Mouse (Mus musculus) MEL (cell line): ENCODE measurements around the gene Atp1a4. TPM values are rescaled to one million over a fixed set of nuclear protein-coding genes. Genes with fewer than 3 reads are reported as not detected.

Experiments
- DNase-seq: peaks from one replicate; pipeline ENCODE4 v3.0.0; 2011; ENCODE audit warnings: low read depth, low spot score
- H3K27ac ChIP-seq: 2 replicates; pipeline ENCODE4 v1.5.1; 2012; ENCODE audit warnings: low read depth, mild to moderate bottlenecking, control low read depth, low read length, moderate library complexity; ENCODE audit not compliant: control insufficient read depth
- H3K27me3 ChIP-seq, 2 experiments: fragments of 150-350 bp in 1 of 2; sonication (generic) in 1 of 2; 2 replicates each; pipeline ENCODE4 v1.6.1; 2012; ENCODE audit warnings: low read length in 2 of 2, mild to moderate bottlenecking in 2 of 2, improper control_type of control experiment in 1 of 2, moderate library complexity in 1 of 2; ENCODE audit not compliant: insufficient read depth in 2 of 2, control insufficient read depth in 1 of 2
- H3K36me3 ChIP-seq, 2 experiments: 2 replicates each; pipeline ENCODE4 v1.6.1; 2012 to 2014; ENCODE audit warnings: low read length in 2 of 2, improper control_type of control experiment in 1 of 2, inconsistent platforms in 1 of 2, mild to moderate bottlenecking in 1 of 2; ENCODE audit not compliant: insufficient read depth in 2 of 2, control insufficient read depth in 1 of 2
- H3K4me1 ChIP-seq, 2 experiments: fragments of 150-350 bp in 1 of 2; sonication (generic) in 1 of 2; 2 replicates each; pipeline ENCODE4 v1.6.1; 2012; ENCODE audit warnings: low read length in 2 of 2, improper control_type of control experiment in 1 of 2, mild to moderate bottlenecking in 1 of 2; ENCODE audit not compliant: insufficient read depth in 2 of 2, control insufficient read depth in 1 of 2
- H3K4me3 ChIP-seq, 2 experiments: fragments of 150-350 bp in 1 of 2; sonication (generic) in 1 of 2; 2 replicates each; pipeline ENCODE4 v1.5.1; 2012; ENCODE audit warnings: low read depth in 2 of 2, low read length in 2 of 2, mild to moderate bottlenecking in 2 of 2, moderate library complexity in 2 of 2, control low read depth in 1 of 2, improper control_type of control experiment in 1 of 2; ENCODE audit not compliant: control insufficient read depth in 1 of 2, insufficient read depth in 1 of 2
- H3K79me2 ChIP-seq: 2 replicates; pipeline ENCODE4 v1.6.1; 2012; ENCODE audit warnings: mild to moderate bottlenecking, low read length, moderate library complexity; ENCODE audit not compliant: control insufficient read depth, poor library complexity, insufficient read depth
- H3K9ac ChIP-seq: 2 replicates; pipeline ENCODE4 v1.6.1; 2012; ENCODE audit warnings: low read depth, mild to moderate bottlenecking, control low read depth, low read length, moderate library complexity; ENCODE audit not compliant: control insufficient read depth, poor library complexity, severe bottlenecking
- H3K9me3 ChIP-seq: fragments of 150-350 bp; sonication (generic); replicated peaks from 2 replicates; pipeline ENCODE4 v1.6.1; 2012; ENCODE audit warnings: mild to moderate bottlenecking, low read length, improper control_type of control experiment, moderate library complexity; ENCODE audit not compliant: insufficient read depth
- BHLHE40 ChIP-seq: IDR thresholded peaks from 2 replicates; pipeline ENCODE4 v1.6.1; 2012; ENCODE audit warnings: low read depth, mild to moderate bottlenecking, inconsistent platforms, low read length, improper control_type of control experiment, borderline replicate concordance
- CTCF ChIP-seq, 3 experiments: IDR thresholded peaks in 2 of 3; conservative IDR thresholded peaks in 1 of 3; 2 replicates each; pipeline ENCODE4 v1.5.1; 2011 to 2012; ENCODE audit warnings: low read length in 3 of 3, low read depth in 2 of 3, mild to moderate bottlenecking in 2 of 3, improper control_type of control experiment in 1 of 3, inconsistent platforms in 1 of 3, mixed read lengths in 1 of 3, moderate library complexity in 1 of 3; ENCODE audit not compliant: control insufficient read depth in 1 of 3, insufficient read depth in 1 of 3, poor library complexity in 1 of 3, severe bottlenecking in 1 of 3
- E2F4 ChIP-seq: IDR thresholded peaks from 2 replicates; pipeline ENCODE4 v1.6.1; 2011; ENCODE audit warnings: low read depth, low read length, improper control_type of control experiment, borderline replicate concordance
- EP300 ChIP-seq, 2 experiments: IDR thresholded peaks; 2 replicates each; pipeline ENCODE4 v1.6.1; 2011; ENCODE audit warnings: improper control_type of control experiment in 2 of 2, low read length in 2 of 2, low read depth in 1 of 2, mild to moderate bottlenecking in 1 of 2
- GABPA ChIP-seq: IDR thresholded peaks from 2 replicates; pipeline ENCODE4 v1.6.1; 2012; ENCODE audit warnings: low read depth, mild to moderate bottlenecking, inconsistent platforms, low read length, improper control_type of control experiment, moderate library complexity
- GATA1 ChIP-seq: IDR thresholded peaks from 2 replicates; pipeline ENCODE4 v1.6.1; 2011; ENCODE audit warnings: low read depth, low read length, improper control_type of control experiment
- HCFC1 ChIP-seq: IDR thresholded peaks from 2 replicates; pipeline ENCODE4 v1.6.1; 2012; ENCODE audit warnings: low read depth, mild to moderate bottlenecking, inconsistent platforms, low read length, improper control_type of control experiment, moderate library complexity
- KAT2A ChIP-seq: conservative IDR thresholded peaks from 2 replicates; pipeline ENCODE4 v1.6.1; 2012; ENCODE audit warnings: low read depth, low read length, improper control_type of control experiment, inconsistent platforms
- MAFK ChIP-seq: IDR thresholded peaks from 2 replicates; pipeline ENCODE4 v1.6.1; 2011; ENCODE audit warnings: low read depth, mild to moderate bottlenecking, low read length, improper control_type of control experiment, borderline replicate concordance
- MEF2A ChIP-seq: IDR thresholded peaks from 2 replicates; pipeline ENCODE4 v1.6.1; 2014; ENCODE audit warnings: low read depth, mild to moderate bottlenecking, inconsistent platforms, low read length, improper control_type of control experiment; ENCODE audit not compliant: poor library complexity, insufficient replicate concordance, severe bottlenecking; ENCODE audit errors: extremely low read depth
- MXI1 ChIP-seq: IDR thresholded peaks from 2 replicates; pipeline ENCODE4 v1.6.1; 2011; ENCODE audit warnings: mild to moderate bottlenecking, low read depth, low read length, improper control_type of control experiment
- MYC ChIP-seq: IDR thresholded peaks from 2 replicates; pipeline ENCODE4 v1.6.1; 2011; ENCODE audit warnings: low read depth, mild to moderate bottlenecking, low read length, improper control_type of control experiment, moderate library complexity
- NRF1 ChIP-seq: IDR thresholded peaks from 2 replicates; pipeline ENCODE4 v1.6.1; 2014; ENCODE audit warnings: low read depth, mild to moderate bottlenecking, inconsistent platforms, low read length, improper control_type of control experiment, moderate library complexity; ENCODE audit not compliant: poor library complexity, insufficient read depth, severe bottlenecking
- RAD21 ChIP-seq: IDR thresholded peaks from 2 replicates; pipeline ENCODE4 v1.6.1; 2011; ENCODE audit warnings: mild to moderate bottlenecking, low read depth, low read length, improper control_type of control experiment
- RCOR1 ChIP-seq: IDR thresholded peaks from 2 replicates; pipeline ENCODE4 v1.6.1; 2012; ENCODE audit warnings: low read depth, mild to moderate bottlenecking, inconsistent platforms, low read length, improper control_type of control experiment
- UBTF ChIP-seq: IDR thresholded peaks from 2 replicates; pipeline ENCODE4 v1.6.1; 2012; ENCODE audit warnings: low read depth, mild to moderate bottlenecking, inconsistent platforms, low read length, improper control_type of control experiment, moderate library complexity, borderline replicate concordance; ENCODE audit not compliant: insufficient read depth
- USF1 ChIP-seq: IDR thresholded peaks from 2 replicates; pipeline ENCODE4 v1.6.1; 2014; ENCODE audit warnings: low read depth, mild to moderate bottlenecking, inconsistent platforms, low read length, improper control_type of control experiment, moderate library complexity
- ZC3H11A ChIP-seq: IDR thresholded peaks from 2 replicates; pipeline ENCODE4 v1.6.1; 2012; ENCODE audit warnings: low read depth, mild to moderate bottlenecking, inconsistent platforms, low read length, improper control_type of control experiment
- polyA plus RNA-seq, 2 experiments: library from polyadenylated mRNA; stranded (reverse) in 1 of 2; unstranded in 1 of 2; fragments of >175 nt in 1 of 2; fragments of >200 nt in 1 of 2; gene quantifications; 2 replicates each; pipeline versions ENCODE4 v1.2.1 to v1.2.4; 2012; ENCODE audit warnings: low replicate concordance in 2 of 2, low read depth in 1 of 2; ENCODE audit not compliant: insufficient read length in 2 of 2, insufficient read depth in 1 of 2, missing spikeins in 1 of 2
- total RNA-seq: library from RNA; depleted of rRNA; stranded (reverse); fragments of 300-350 nt; gene quantifications from 2 replicates; pipeline ENCODE4 v1.2.3, GENCODE M21; 2012

Atp1a4 gene
- total and polyA plus RNA-seq, 3 experiments: not detected

- H3K27me3 ChIP-seq: peaks cover 6% of the 10 kb centered on the region in 2 experiments; a peak in 2 of 4 replicates
- no peak for DNase-seq
- TF ChIP-seq BHLHE40 (no peak), CTCF (IDR thresholded peaks at IDR 0.05 in 2 of 3, conservative IDR thresholded peaks at IDR 0.05 in 1 of 3; ENCODE audit: control insufficient read depth in 1 of 3, insufficient read depth in 1 of 3, low read depth in 2 of 3, low read length in 3 of 3, poor library complexity in 1 of 3, severe bottlenecking in 1 of 3) (0 out of 6 replicates have a peak, but pooled peaks of 1 of the 3 experiments have one; percentile 4)
- H3K4me3 ChIP-seq: no peak overlapping the region
- no peak overlapping the region for H3K9ac ChIP-seq
- no peaks in the 10 kb centered on the region for H3K9me3 ChIP-seq
- peaks cover 9 to 30% of the 10 kb centered on the region in 2 experiments for H3K4me1 ChIP-seq
- H3K79me2 ChIP-seq: no peaks in the 10 kb centered on the region
- no peak overlapping the region for H3K27ac ChIP-seq
- H3K36me3 ChIP-seq: peaks cover 0 to 27% of the 10 kb centered on the region in 2 experiments; a peak in 2 of 4 replicates
Measured at GRCm38 (mm10) chr1:172300247-172300646, 42.0 kb upstream of the Atp1a4 start.

GRCm38 (mm10) chr1:172299528-172299927 lies 41.3 kb upstream of the Atp1a4 start:
- H3K4me3 ChIP-seq: no peak overlapping the region
- H3K4me1 ChIP-seq: peaks cover 9 to 25% of the 10 kb centered on the region in 2 experiments
- DNase-seq: no peak
- H3K79me2 ChIP-seq: no peaks in the 10 kb centered on the region
- peaks cover 0 to 22% of the 10 kb centered on the region in 2 experiments; a peak in 2 of 4 replicates for H3K36me3 ChIP-seq
- no peak overlapping the region for H3K27ac ChIP-seq
- no peaks in the 10 kb centered on the region for H3K9me3 ChIP-seq
- H3K9ac ChIP-seq: no peak overlapping the region
- TF ChIP-seq HCFC1: no peak
- TF ChIP-seq UBTF: no peak
- no peak for TF ChIP-seq GABPA
- TF ChIP-seq MAFK: no peak
- no peak for TF ChIP-seq MEF2A
- no peak for TF ChIP-seq EP300 (IDR thresholded peaks at IDR 0.05; ENCODE audit: low read depth in 1 of 2, low read length in 2 of 2)
- TF ChIP-seq NRF1: no peak
- TF ChIP-seq RCOR1: no peak
- TF ChIP-seq KAT2A: no peak
- no peak for TF ChIP-seq MXI1
- no peak for TF ChIP-seq RAD21
- no peak for TF ChIP-seq E2F4
- no peak for TF ChIP-seq USF1
- TF ChIP-seq MYC: no peak
- no peak for TF ChIP-seq GATA1
- no peak for TF ChIP-seq ZC3H11A
- peaks cover 6% of the 10 kb centered on the region in 2 experiments; a peak in 2 of 4 replicates for H3K27me3 ChIP-seq
